Mouse (Mus musculus) fibroblast of lung, adult 2 months (primary cell): ENCODE data around the gene Psmd12.
A peak's percentile ranks its signal among the peaks of the same experiment; 100 is the strongest.

ENCODE experiments used
- DNase-seq: peaks from one replicate; pipeline ENCODE4 v3.0.0-alpha.2; 2011; ENCODE audit warnings: low read depth

Gene Psmd12

DNA sequence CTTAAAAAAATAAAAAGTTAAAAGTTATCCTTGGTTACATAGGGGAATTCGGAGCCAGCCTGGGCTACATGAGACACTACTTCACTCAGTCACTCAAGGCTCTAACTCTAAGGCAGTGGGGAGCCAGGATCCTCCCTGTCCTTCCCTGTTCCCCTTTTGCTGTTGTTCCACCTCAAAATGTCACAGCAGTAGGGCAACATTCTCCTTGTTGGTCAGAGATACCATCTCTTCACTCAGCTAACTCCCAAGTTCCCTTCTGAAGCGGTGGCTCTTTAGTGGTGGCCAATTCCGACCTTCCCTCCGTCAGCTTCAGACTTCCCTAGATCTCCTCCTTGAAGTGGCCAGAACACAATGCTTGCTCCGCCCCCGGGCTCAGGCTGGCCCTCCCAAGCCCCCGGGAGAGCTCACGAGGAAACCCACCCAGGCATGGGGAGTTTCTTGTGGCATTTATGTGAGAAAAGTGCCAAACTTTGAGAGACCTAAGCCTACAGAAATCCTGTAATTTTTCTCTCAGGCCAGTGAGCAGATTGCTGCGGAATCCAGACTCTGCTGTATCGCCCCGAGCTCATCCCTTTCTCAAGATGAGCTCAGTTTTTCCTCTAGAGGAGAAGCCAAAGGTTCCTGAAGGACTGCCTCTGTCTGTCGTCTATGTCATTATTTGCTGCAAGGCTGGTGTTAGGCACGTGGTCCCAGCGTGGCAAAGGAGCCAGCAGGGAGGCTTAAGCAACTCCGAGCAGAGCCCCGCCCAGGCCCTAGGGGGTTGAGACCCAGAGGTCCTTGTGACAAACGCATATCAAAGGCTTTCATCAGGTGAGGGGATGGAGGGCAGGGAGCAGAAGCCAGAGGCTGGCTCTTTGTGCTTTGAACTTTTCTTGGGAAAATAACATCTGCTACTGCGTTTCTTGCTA lies 31.3 kb downstream of the Psmd12 start:
- peak; percentile 11 for DNase-seq

- peak; percentile 42 for DNase-seq
These were observed 32.7 kb downstream of the Psmd12 start for GRCm38 (mm10) chr11:107511954-107512353.

- DNase-seq, result no peak
These were observed 33.8 kb downstream of the Psmd12 start for GRCm38 (mm10) chr11:107513047-107513446.

GRCm38 (mm10) chr11:107516387-107516786 lies 37.1 kb downstream of the Psmd12 start:
- no peak for DNase-seq

- DNase-seq, result no peak
These were observed 39.6 kb downstream of the Psmd12 start for GRCm38 (mm10) chr11:107518645-107519429.

GRCm38 (mm10) chr11:107521153-107521552 lies 41.9 kb downstream of the Psmd12 start:
- no peak for DNase-seq

DNA sequence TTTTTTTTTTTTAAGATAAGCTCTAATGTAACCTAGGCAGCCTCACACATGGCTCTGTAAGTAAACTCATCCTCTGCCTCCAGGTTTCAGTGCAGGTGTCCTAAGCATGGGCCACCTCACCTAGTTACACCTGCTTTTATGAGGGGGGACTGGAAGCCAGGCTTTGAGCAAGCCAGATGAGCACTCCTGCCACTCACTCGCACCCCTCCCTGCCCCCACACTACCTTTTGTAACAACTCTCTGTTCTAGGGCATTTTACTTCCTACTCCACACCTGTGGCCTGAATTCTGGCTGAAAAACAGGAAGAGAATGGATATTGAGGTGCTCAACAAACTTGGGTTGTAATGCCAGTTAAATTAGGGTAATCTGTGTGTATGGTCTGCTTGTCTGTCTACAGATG lies 45.7 kb downstream of the Psmd12 start:
- DNase-seq, result no peak

DNA sequence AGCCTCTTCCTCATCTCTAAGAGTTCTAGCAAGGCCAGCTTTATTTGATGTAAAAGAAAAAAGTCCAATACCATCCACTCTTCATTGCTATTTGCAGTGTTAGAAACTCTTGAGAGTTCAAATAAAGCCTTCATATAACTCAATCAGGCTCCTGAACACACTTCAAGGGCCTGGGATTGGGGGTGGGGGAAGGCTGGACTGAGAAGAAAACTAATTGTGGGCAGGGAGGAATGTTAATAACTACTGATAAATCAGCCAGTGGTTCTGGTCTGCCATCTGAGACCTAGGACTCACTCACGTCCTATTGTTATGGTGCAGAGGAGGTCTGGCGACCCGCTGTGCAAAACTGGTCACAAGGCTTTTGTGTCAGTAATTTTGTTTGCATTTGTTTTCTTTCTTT lies 48.3 kb downstream of the Psmd12 start:
- DNase-seq, result no peak

DNA sequence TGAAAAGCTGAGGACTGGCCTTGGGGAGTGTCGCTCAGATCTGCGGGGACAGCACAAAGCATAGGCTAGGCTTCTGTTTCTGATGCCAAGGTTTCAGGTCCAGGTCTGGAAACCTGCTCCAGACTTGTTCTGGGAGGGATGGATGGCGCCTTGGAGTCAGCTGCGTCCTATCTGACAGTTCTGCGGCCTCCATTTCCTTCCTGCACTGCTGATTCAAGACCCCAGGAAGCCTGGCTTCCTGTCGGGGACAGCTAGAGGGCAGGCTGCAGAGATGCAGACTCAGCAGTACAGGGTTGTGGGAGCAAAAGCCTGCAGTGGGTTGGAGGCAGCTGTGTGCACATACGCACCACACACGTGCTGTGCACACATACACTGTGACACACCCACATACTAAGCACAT lies 50.0 kb downstream of the Psmd12 start:
- DNase-seq, result no peak

DNA sequence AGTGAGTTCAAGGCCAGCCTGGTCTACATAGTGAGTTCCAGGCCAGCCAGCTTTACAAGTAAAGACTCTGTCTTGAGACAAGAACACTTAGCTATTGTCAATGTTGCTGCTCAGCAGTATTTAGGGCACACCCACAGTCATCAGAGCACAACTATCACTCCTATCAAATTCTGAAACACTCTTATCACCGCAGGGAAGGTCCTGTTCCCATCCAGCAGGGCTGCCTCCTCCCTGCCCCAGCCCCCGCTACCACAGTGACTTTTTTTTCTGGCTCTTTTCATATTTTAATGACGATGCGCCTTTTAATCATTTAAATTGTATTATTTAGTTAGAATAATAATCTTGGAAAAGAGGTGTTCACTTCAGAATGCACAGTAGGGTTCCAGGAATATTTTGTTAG lies 52.2 kb downstream of the Psmd12 start:
- DNase-seq, result no peak

GRCm38 (mm10) chr11:107532271-107532670 lies 53.0 kb downstream of the Psmd12 start:
- no peak for DNase-seq

GRCm38 (mm10) chr11:107538994-107539393 lies 59.7 kb downstream of the Psmd12 start:
- no peak for DNase-seq

GRCm38 (mm10) chr11:107540339-107540738 lies 61.1 kb downstream of the Psmd12 start:
- DNase-seq, result no peak

- no peak for DNase-seq
These were observed 66.6 kb downstream of the Psmd12 start for GRCm38 (mm10) chr11:107545747-107546476.

DNA sequence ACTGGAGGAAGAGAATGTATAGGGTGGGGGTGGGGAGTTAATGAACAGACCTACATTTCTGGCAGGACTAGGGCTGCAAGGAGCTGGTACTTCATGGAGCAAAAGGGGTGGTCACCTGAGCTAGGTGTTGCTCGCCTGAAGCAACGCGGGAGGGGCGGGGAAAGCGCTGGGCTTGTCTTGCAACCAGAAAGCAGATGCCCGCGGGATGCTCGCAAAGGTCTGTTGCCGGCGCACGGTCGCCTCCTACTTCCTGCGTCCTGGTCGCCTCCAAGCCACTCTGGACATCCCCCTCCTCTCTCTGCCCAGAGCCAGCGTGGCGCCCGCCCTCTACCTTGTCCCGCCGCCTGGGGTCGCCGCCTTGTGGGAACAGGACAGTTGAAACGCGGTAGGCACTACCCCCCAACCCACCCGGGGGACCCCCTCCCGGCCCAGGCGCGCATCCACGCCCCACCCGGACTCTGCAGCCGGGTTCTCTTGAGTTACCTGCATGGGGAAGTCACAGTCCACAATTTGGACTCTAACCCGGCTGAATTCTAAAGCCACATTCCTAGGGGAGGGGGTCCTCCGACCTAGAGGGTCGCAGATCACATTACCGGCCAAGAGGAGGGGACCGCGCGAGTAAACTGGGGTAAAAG lies 67.5 kb downstream of the Psmd12 start:
- DNase-seq, result no peak

- DNase-seq, result peak; percentile 26
These were observed 68.3 kb downstream of the Psmd12 start, which contains the start of gene Helz for GRCm38 (mm10) chr11:107547351-107548203. Helz (plus strand) TSS chr11:107547930.

DNA sequence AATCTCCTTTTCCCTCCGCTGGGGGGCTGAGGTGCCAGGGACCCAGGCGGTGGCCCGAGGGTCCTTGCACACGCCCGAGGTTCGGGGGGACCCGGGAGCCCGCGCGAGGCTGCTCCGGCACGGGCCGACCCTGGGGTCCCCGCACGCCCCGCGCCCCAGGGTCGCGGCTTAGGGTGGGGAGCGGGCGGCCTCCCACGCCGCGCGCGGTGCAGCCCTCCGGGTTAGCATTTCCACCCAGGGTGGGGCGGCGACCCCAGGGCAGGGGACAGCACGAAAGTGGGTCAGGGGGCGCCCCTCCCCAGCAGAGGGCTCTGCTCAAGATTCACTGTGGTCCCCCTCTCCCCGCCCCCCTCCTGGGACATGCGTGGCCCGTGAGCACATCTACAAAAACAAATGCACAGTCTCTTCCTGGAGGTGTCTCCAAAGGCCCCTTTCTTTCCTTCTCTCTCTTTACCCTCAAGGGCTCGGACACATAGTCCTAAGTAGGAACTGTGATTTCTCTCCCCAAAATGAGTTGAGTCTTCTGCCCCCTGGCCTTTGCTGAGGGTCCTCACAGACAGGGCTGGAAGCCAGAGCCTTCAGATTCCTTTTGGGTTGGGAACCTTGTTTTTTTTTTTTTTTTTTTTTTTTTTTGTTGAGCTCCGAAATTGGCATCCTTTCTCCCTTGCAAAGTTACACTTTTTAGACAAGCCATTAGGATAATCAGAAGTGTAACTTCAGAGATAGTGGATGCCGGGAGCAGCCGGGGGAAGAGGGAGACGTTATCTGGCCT lies 69.1 kb downstream of the Psmd12 start:
- no peak for DNase-seq
